Mouse (Mus musculus): Measurements from ENCODE around the gene Pafah2. TPM values are rescaled to one million over a fixed set of nuclear protein-coding genes. Genes with fewer than 3 reads are reported as not detected.

The Pafah2 gene
- polyA plus RNA-seq, 1 experiment from 2014 or later: 9.2 TPM

DNA sequence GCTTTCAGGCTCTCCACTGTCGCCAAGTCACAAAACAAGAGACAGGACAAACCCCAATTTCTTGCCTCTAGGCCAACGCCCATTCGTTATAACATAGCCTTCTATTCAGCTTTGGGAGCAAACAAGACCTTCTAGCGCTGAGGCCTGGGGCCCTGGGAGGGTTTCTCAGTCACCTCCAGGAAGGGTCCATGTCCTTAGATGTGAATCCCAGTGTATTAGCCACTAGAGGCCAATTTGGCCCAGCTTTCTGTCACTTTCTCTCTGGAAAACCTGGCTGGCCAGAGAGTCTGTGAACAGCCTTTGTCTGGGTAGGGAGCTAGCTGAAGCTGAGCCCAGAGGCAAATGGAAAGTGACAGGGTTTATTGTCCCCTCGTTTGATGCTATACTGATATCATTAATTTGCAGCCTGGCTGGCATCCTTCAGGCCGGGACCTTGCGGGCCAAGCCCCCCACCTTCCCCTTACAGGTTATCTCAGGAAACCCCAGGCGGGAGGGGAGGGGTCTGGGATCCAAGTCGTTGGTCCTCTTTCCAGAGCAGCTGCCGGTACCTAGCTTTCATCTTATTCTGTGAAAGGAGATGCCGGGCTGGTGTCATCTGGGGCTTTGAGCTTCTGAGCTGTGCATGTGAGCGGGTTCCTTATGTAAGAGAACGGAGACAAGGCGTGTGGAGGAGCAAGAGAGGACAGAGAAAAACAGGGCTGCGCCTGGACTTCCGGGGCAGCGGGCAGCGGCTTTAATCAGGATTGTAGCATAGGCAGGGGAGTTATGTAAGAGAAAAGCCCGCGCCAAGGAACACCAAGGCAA is 54.5 kb downstream of the Pafah2 start:
- Histone ChIP-seq H3K27ac (replicated peaks) (peak overlapping the region; percentile 94), H3K27me3 (peaks cover 16% of the 10 kb centered on the region), H3K9me3 (no peaks in the 10 kb centered on the region), H3K4me3 (no peak overlapping the region), H3K4me1 (peaks cover 46% of the 10 kb centered on the region), H3K36me3 (no peaks in the 10 kb centered on the region), H3K9ac (replicated peaks) (peak overlapping the region; percentile 41), H3K4me2 (replicated peaks) (peak overlapping the region; percentile 26)
- ATAC-seq (ENCODE audit: low FRiP score, low read depth): peak; percentile 20; the same call in 1 of the 2 replicates
- WGBS: 11% methylated on average over 20 of the region's 20 CpGs

DNA sequence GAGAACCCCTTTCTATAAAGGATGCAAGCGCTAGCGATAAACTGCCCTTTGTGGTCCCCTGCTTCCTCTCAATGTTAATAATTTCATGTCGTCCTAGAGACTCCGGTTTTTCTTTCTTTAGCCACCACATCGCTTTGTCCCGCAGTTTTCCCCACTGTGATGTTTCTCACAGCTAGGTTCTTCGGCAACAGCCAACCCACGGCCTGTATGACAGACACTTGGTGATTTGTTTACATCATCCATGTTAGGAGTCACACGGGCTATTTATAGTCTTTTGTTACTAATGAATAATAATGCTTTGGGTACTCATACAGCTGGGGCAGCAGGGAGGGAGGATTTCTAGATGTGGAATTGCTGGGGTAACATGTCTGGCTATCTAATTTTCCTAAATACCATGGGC is 55.4 kb downstream of the Pafah2 start:
- no peaks in the 10 kb centered on the region for H3K9me3 ChIP-seq
- peak overlapping the region; percentile 94 for H3K27ac ChIP-seq (replicated peaks)
- no peak overlapping the region for H3K9ac ChIP-seq (replicated peaks)
- peaks cover 16% of the 10 kb centered on the region for H3K27me3 ChIP-seq
- no peaks in the 10 kb centered on the region for H3K36me3 ChIP-seq
- H3K4me1 ChIP-seq: peaks cover 41% of the 10 kb centered on the region
- ATAC-seq (ENCODE audit: low FRiP score, low read depth): no peak
- H3K4me2 ChIP-seq (replicated peaks): 0 out of 2 replicates have a peak overlapping the region, but pooled peaks have one; percentile 26
- H3K4me3 ChIP-seq: no peak overlapping the region
- 61% methylated on average over 9 of the region's 9 CpGs for WGBS

DNA sequence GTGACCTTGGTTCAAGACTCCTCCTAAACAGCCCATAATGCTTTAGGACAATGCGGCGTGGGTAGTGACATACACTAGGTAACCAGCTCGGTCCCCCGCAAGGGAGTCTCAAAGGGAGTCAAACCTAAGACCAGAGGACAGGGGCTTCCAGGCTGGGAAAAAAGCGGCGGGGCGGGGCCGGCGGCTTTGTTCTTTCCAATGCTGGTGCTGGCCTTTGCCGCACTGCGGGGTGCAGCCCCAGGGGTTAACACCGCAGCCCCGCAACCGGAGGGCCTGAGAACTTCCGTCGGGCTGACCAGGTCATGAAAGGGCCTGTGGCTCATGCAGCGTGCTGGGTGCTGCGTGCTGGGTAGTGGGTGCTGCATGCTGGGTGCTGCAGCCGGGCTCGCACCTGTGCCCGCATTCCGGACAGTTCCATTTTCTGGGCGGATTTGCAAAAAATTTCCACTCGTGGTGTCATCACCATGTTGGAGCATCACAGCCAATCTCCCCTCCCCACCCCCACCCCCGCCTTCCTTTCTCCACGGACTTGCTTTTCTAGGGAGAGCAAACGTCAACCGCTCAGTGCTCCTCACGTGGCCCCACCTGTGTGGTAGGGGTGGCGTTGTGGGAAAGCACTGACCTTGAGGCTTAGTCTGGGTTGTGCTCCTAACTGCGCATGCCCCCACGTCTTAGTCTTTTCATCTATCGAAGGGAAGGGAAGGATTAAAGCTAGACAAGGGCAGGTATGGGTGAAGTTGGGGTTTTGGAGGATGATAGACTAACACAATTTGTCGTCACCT is 57.7 kb downstream of the Pafah2 start:
- peaks cover 16% of the 10 kb centered on the region for H3K27me3 ChIP-seq
- no peak for ATAC-seq (ENCODE audit: low FRiP score, low read depth)
- WGBS: 23% methylated on average over 34 of the region's 34 CpGs
- peaks cover 32% of the 10 kb centered on the region for H3K4me1 ChIP-seq
- H3K36me3 ChIP-seq: no peaks in the 10 kb centered on the region
- 0 out of 2 replicates have a peak overlapping the region, but pooled peaks have one; percentile 13 for H3K4me3 ChIP-seq
- peak overlapping the region; percentile 19 for H3K4me2 ChIP-seq (replicated peaks)
- no peak overlapping the region for H3K9ac ChIP-seq (replicated peaks)
- no peak overlapping the region for H3K27ac ChIP-seq (replicated peaks)
- no peaks in the 10 kb centered on the region for H3K9me3 ChIP-seq

DNA sequence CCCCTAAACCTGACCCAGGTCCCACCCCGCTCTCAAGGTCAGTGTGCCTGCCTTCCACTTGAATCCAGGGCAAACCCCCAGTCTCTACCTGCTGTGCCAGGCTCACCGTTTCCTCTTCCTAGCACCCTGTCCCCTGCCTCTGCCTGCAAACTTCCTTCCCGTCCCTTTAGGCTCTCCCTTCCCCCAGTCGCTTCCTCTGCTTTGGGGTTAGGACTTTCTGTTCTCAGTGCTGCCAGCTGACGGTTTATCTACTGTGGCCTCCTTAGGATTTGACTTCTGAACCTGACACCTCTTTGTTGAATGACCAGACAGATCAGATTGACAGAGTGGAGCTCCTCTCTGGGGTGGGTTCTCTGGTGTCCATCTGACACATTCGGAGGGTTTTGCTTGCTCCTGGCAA is 59.2 kb downstream of the Pafah2 start:
- Histone ChIP-seq H3K4me2 (replicated peaks) (no peak overlapping the region), H3K27ac (replicated peaks) (no peak overlapping the region), H3K9me3 (no peaks in the 10 kb centered on the region), H3K4me3 (no peak overlapping the region), H3K4me1 (peaks cover 21% of the 10 kb centered on the region), H3K36me3 (no peaks in the 10 kb centered on the region), H3K27me3 (peaks cover 16% of the 10 kb centered on the region), H3K9ac (replicated peaks) (no peak overlapping the region)
- WGBS: 53% methylated on average over 6 of the region's 6 CpGs
- no peak for ATAC-seq (ENCODE audit: low FRiP score, low read depth)

DNA sequence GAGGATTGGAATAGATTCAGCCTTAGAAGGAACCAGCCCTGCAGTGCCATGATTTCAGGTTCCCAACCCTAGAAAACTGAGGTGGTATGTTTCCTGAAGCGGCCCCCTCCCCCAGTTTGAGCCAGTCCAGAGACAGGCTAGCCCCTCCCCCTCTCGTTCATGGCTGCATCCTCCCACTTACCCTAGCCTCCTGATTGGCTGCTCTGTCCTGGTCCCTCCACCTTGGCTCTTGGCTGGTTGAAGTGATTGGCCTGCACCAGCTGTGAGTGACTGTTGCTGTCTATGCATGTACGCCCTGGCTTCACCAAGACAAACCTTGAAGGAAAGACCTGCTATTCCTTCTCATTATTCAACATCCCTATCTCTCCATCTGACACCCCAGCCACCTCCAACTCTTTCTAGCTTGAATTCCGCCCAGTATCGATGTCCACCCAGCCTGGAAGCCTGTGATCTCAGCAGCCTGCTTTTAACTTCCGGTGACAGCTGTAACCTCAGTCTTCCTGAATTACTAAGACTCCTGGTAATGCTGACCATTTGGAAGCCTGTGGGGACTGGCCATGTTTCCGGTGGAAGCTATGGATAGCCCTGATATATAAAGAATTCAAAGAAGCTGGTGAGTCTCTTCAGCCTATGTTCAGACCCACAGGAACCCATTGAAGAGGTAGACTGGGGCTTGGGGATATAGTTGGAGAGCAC is 61.2 kb downstream of the Pafah2 start:
- WGBS: 64% methylated on average over 7 of the region's 7 CpGs
- Histone ChIP-seq H3K27me3 (peaks cover 16% of the 10 kb centered on the region), H3K9ac (replicated peaks) (no peak overlapping the region), H3K4me2 (replicated peaks) (no peak overlapping the region), H3K36me3 (no peaks in the 10 kb centered on the region), H3K4me3 (no peak overlapping the region), H3K9me3 (no peaks in the 10 kb centered on the region), H3K4me1 (peaks cover 8% of the 10 kb centered on the region), H3K27ac (replicated peaks) (no peak overlapping the region)
- ATAC-seq (ENCODE audit: low FRiP score, low read depth): no peak

DNA sequence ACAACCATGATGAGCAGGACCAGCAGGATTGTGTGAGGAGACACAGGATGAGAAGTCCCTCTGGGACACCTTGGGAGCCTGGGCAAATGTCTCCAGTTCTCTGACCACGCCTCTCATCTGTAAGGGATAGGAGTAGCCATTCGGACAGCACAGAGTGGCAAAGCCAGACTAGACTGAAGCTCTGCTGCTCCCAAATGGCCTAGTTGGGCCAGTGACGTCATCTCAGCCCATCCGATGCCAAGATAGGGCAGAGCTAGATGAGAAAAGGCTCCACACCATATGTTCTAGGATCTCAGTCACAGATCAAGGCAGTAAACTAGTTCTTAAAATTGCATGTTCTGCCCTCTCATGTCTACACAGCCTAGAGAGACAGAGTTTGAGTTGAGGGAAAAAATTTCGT is 62.7 kb downstream of the Pafah2 start:
- Histone ChIP-seq H3K36me3 (no peaks in the 10 kb centered on the region), H3K4me1 (peaks cover 3% of the 10 kb centered on the region; the same call in 1 of the 2 replicates), H3K4me3 (no peak overlapping the region), H3K9ac (replicated peaks) (no peak overlapping the region), H3K9me3 (no peaks in the 10 kb centered on the region), H3K4me2 (replicated peaks) (no peak overlapping the region), H3K27me3 (peaks cover 12% of the 10 kb centered on the region), H3K27ac (replicated peaks) (no peak overlapping the region)
- ATAC-seq (ENCODE audit: low FRiP score, low read depth): no peak
- 91% methylated on average over 5 of the region's 5 CpGs for WGBS

DNA sequence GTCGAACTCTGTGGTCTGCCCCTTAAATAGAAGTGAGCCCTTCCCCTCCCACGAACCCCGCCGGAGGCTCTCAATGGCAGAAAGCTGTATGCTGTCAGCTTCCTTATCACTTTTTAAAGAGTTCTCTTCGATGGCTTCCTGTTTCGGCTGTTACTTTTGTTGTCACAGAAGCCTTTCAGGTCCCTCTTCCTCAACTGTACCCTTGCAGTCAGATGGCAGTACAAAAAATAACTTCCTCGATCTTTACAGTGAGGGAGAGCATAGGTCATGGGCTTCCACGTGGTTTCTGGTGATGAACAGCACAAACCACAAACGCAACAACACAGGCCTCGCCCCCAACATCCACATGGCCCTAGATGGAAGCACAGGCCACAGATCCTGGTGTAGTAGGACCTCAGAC is 64.2 kb downstream of the Pafah2 start:
- no peak overlapping the region for H3K4me2 ChIP-seq (replicated peaks)
- H3K27ac ChIP-seq (replicated peaks): no peak overlapping the region
- ATAC-seq (ENCODE audit: low FRiP score, low read depth): no peak
- H3K36me3 ChIP-seq: no peaks in the 10 kb centered on the region
- no peak overlapping the region for H3K4me3 ChIP-seq
- WGBS: 83% methylated on average over 10 of the region's 10 CpGs
- 0 out of 2 replicates have a peak, but pooled peaks cover 2% of the 10 kb centered on the region for H3K27me3 ChIP-seq
- no peaks in the 10 kb centered on the region for H3K9me3 ChIP-seq
- no peak overlapping the region for H3K9ac ChIP-seq (replicated peaks)
- no peaks in the 10 kb centered on the region for H3K4me1 ChIP-seq

DNA sequence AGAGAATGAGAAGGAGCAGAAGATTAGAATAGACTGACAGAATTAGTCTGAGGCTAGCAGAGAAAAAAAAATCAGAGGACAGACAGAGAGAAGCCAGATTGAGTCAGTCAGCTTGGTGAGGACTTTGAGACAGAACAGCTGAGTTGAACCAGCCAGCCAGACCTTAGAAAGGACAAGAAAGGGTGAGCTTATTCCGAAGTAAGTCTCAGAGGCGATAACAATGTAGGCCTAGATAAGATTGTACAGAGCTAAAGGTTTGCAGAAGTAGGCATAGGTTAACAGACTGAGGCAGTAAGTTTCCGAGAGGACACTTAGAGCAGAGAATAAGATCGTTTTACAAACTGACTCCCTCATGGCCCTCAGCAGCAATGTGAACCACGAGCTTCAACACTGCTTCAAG is 65.1 kb downstream of the Pafah2 start:
- no peaks in the 10 kb centered on the region for H3K27me3 ChIP-seq
- H3K36me3 ChIP-seq: no peaks in the 10 kb centered on the region
- H3K9me3 ChIP-seq: no peaks in the 10 kb centered on the region
- peaks cover 9% of the 10 kb centered on the region for H3K4me1 ChIP-seq
- no peak overlapping the region for H3K27ac ChIP-seq (replicated peaks)
- H3K9ac ChIP-seq (replicated peaks): no peak overlapping the region
- no peak overlapping the region for H3K4me3 ChIP-seq
- no peak overlapping the region for H3K4me2 ChIP-seq (replicated peaks)
- WGBS: 80% methylated on average over 5 of the region's 5 CpGs
- no peak for ATAC-seq (ENCODE audit: low FRiP score, low read depth)

DNA sequence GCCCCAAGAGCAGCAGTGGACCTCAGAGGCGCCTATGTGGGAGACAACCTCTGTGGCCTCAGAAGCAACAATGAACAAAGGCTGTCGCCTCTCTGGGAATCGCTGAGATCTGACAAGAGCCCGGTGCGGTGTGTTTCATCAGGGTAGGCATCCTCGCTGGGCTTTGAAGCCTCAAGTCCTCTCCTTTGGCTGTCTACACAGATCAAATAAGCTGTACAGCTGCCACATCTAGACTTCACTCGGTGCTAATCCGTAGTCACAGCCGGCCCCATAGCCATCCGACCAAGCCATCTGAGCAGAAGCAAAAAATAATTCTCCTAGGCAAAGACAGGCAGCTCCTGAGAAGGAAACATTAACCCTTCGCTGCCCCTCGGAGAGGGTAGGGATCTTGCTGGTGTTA is 69.7 kb downstream of the Pafah2 start:
- no peak for ATAC-seq (ENCODE audit: low FRiP score, low read depth)
- H3K27me3 ChIP-seq: no peaks in the 10 kb centered on the region
- H3K36me3 ChIP-seq: peaks cover 2% of the 10 kb centered on the region
- H3K9me3 ChIP-seq: no peaks in the 10 kb centered on the region
- no peak overlapping the region for H3K4me3 ChIP-seq
- H3K4me1 ChIP-seq: peaks cover 25% of the 10 kb centered on the region
- peak overlapping the region; percentile 99 for H3K27ac ChIP-seq (replicated peaks)
- 25% methylated on average over 12 of the region's 12 CpGs for WGBS
- H3K9ac ChIP-seq (replicated peaks): no peak overlapping the region; the same call in 1 of the 2 replicates
- H3K4me2 ChIP-seq (replicated peaks): peak overlapping the region; percentile 24

DNA sequence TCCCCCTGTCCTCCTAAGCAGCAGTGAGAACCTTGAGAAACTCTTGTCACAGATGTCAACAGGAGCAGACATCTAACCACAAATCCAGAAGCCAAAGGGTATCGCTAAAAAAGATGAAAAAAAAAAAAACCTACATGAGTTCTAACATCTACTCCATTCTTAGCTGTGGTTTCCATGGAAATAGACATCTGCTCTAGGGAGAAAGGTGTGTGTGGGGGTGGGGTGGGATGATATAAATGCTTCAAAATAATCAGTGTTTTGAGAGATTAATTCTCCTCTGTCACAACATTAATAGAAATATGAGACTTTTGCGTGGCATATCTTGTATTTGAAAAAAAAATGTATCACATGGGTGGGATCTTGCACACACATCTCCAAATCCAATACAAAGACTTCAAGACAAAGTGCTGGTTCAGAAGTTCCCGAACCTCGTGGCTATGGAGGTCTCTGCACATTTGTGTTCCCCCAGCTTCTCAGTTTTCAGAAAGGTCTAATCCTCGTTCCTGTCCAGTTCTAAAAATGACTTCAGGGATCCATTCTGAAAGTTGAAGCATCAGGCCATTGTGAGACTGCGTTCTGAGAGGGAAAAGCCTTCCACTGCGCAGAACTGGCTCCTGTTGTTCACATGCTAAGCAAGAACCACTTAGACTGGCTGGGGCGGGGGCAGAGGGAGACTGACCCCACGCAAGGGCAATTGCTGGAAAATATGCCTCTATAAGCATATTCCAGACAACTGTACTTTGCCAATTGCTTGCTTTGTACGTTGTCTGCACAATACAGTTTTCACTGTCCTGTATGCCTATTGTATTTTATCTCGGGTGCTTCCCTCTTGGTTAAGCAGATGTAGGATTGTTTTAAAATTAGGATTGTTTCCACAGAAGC is 70.5 kb downstream of the Pafah2 start:
- WGBS: 59% methylated on average over 11 of the region's 11 CpGs
- Histone ChIP-seq H3K4me3 (peak overlapping the region; percentile 97; the same call in 1 of the 2 replicates), H3K4me2 (replicated peaks) (peak overlapping the region; percentile 84), H3K27ac (replicated peaks) (peak overlapping the region; percentile 99), H3K9me3 (no peaks in the 10 kb centered on the region), H3K36me3 (peaks cover 10% of the 10 kb centered on the region), H3K27me3 (no peaks in the 10 kb centered on the region), H3K9ac (replicated peaks) (peak overlapping the region; percentile 98; the same call in 1 of the 2 replicates), H3K4me1 (peaks cover 32% of the 10 kb centered on the region)
- no peak for ATAC-seq (ENCODE audit: low FRiP score, low read depth)

Measured in midbrain, embryonic 12.5 days (tissue).